Mouse (Mus musculus) limb, embryonic 11.5 days (tissue): ENCODE measurements around the gene Ciao1. TPM values are rescaled to one million over a fixed set of nuclear protein-coding genes. Genes with fewer than 3 reads are reported as not detected.
A peak's percentile ranks its signal among the peaks of the same experiment; 100 is the strongest.
"Not testable (repeated sequence)": the region's sequence is repeated elsewhere in the genome, so short reads cannot be mapped to it uniquely, and the experiment has no call there.

Experiments used
- ATAC-seq: fragments of 200-750 bp; cut with Nextera tagmentation; 2 replicates; pipeline ENCODE4 v1.8.0; 2017; ENCODE audit warnings: low read depth; ENCODE audit not compliant: insufficient number of reproducible peaks, low FRiP score, low TSS enrichment
- DNase-seq: peaks from one replicate; pipeline ENCODE4 v3.0.0-alpha.2; 2015; ENCODE audit warnings: low spot score
- H3K27ac ChIP-seq: fragments of 300-500 bp; sonication (generic); replicated peaks from 2 replicates; pipeline ENCODE4 v1.5.1; 2014; ENCODE audit warnings: low read depth, mild to moderate bottlenecking, low read length
- H3K27me3 ChIP-seq: fragments of 300-500 bp; sonication (generic); 2 replicates; pipeline ENCODE4 v1.6.1; 2014; ENCODE audit warnings: mild to moderate bottlenecking, low read length, mixed read lengths; ENCODE audit not compliant: control insufficient read depth, insufficient read depth
- H3K36me3 ChIP-seq: fragments of 300-500 bp; sonication (generic); 2 replicates; pipeline ENCODE4 v1.6.1; 2014; ENCODE audit warnings: mild to moderate bottlenecking, low read length, moderate library complexity, mixed read lengths; ENCODE audit not compliant: control insufficient read depth, insufficient read depth
- H3K4me1 ChIP-seq: fragments of 300-500 bp; sonication (generic); 2 replicates; pipeline ENCODE4 v1.6.1; 2014; ENCODE audit warnings: low read length, mixed read lengths; ENCODE audit not compliant: control insufficient read depth, insufficient read depth
- H3K4me2 ChIP-seq: fragments of 300-500 bp; sonication (generic); 2 replicates; pipeline ENCODE4 v1.6.1; 2014; ENCODE audit warnings: low read depth, mild to moderate bottlenecking, moderate library complexity; ENCODE audit not compliant: severe bottlenecking
- H3K4me3 ChIP-seq: fragments of 300-500 bp; sonication (generic); 2 replicates; pipeline ENCODE4 v1.5.1; 2014; ENCODE audit warnings: low read depth, low read length
- H3K9ac ChIP-seq: fragments of 300-500 bp; sonication (generic); 2 replicates; pipeline ENCODE4 v1.6.1; 2014; ENCODE audit warnings: mild to moderate bottlenecking, low read length
- H3K9me3 ChIP-seq: fragments of 300-500 bp; sonication (generic); 2 replicates; pipeline ENCODE4 v1.6.1; 2016; ENCODE audit warnings: low read length; ENCODE audit not compliant: control insufficient read depth
- WGBS: fragments of 180-500 bp; shearing (Covaris S2); extraction: QIAGEN DNeasy Blood & Tissue Kit; methylation state at CpG from one replicate; pipeline ENCODE4 v1.1.7; 2014; 5-methylcytosine and 5-hydroxymethylcytosine counted together
- polyA plus RNA-seq: library from polyadenylated mRNA; unstranded; fragments of >200 nt; fragmentation: Nextera tagmentation; extraction: Ambion mirVana; gene quantifications from 2 replicates; pipeline ENCODE4 v1.2.1, GENCODE M21; 2014

Ciao1 gene
- polyA plus RNA-seq, 1 experiment from 2014 or later, result 61.2 TPM

GRCm38 (mm10) chr2:127217746-127218145 lies 29.9 kb downstream of the Ciao1 start:
- Histone ChIP-seq H3K9me3 (no peaks in the 10 kb centered on the region), H3K4me1 (no peaks in the 10 kb centered on the region), H3K4me3 (no peak overlapping the region), H3K27ac (no peak overlapping the region), H3K4me2 (no peak overlapping the region), H3K36me3 (peaks cover 45% of the 10 kb centered on the region), H3K9ac (no peak overlapping the region), H3K27me3 (no peaks in the 10 kb centered on the region)
- 96% methylated on average over 5 of the region's 5 CpGs for WGBS
- ATAC-seq (no peak), DNase-seq (no peak)

DNA sequence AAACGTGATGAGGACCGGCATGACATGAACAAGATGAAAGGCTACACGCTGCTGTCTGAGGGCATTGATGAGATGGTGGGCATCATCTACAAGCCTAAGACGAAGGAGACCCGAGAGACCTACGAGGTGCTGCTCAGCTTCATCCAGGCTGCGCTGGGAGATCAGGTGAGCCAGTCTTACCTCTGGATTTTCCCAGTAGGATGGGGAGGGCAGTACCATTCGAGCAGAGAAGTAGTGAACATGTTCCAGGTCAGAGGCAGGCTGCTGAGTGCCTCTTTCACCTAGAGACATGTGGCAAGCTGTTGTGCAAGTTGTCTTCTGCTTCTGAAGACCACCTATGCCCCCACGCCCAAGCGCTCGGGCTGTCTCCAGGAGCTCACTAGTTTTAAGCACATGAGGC lies 36.9 kb downstream of the Ciao1 start:
- Histone ChIP-seq H3K36me3 (peaks cover 17% of the 10 kb centered on the region; the same call in 1 of the 2 replicates), H3K9ac (no peak overlapping the region), H3K4me2 (no peak overlapping the region), H3K27ac (no peak overlapping the region), H3K4me3 (no peak overlapping the region), H3K27me3 (no peaks in the 10 kb centered on the region), H3K4me1 (peaks cover 7% of the 10 kb centered on the region), H3K9me3 (no peaks in the 10 kb centered on the region)
- DNase-seq, result no peak
- 94% methylated on average over 11 of the region's 11 CpGs for WGBS
- ATAC-seq, result no peak

- H3K9me3 ChIP-seq, result no peaks in the 10 kb centered on the region
- peak overlapping the region; percentile 91 for H3K4me3 ChIP-seq
- H3K36me3 ChIP-seq, result peaks cover 10% of the 10 kb centered on the region; the same call in 1 of the 2 replicates
- H3K4me2 ChIP-seq, result peak overlapping the region; percentile 86
- no peak for DNase-seq
- peaks cover 7% of the 10 kb centered on the region for H3K4me1 ChIP-seq
- WGBS, result 0% methylated on average over 17 of the region's 17 CpGs
- H3K27ac ChIP-seq, result no peak overlapping the region; the same call in 1 of the 2 replicates
- H3K9ac ChIP-seq, result peak overlapping the region; percentile 83
- ATAC-seq, result no peak
- H3K27me3 ChIP-seq, result no peaks in the 10 kb centered on the region
Observed at GRCm38 (mm10) chr2:127208452-127208769, 39.2 kb downstream of the Ciao1 start.

DNA sequence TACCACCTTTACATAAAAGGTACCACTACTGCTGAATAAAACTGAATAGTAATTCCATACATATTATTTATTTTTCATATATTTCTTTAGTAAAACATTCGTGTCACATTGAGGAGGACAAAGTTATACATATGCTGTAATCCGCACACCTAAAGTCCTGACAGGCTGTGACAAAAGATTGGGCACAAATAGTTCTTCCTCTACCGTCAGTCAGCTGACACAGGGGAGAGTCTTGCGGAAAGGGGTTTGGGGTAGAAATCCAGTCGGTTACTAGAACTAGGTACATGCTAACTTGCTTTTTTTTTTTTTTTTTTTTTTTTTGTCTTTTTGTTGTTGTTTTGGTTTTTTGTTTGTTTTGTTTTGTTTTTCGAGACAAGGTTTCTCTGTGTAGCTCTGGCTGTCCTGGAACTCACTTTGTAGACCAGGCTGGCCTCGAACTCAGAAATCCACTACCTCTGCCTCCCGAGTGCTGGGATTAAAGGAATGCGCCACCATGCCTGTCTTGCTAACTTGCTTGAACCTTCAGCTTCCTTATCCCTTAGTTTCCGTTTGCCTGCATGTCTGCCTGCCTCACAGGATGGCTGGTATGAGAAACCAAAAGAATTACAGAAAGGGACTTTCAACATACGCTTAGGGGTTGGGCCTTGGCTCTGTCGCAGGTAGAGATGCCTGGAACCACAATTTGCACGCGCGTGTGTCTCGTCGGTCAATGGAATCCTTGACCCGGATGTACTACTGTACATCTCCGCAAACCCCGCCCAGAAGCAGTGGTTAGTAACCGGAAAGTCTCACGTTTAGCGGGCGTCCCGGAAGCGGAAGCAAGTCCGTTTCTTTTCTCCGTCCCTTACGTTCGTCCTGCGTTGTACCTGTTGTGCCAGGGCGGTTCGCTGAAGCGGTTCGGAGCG lies 39.8 kb downstream of the Ciao1 start, which contains the start of the genes 1810024B03Rik and Snrnp200:
Gene 1810024B03Rik, minus strand, starts transcription at position 734 of the 905 bp plus-strand sequence.
Gene Snrnp200, plus strand, starts transcription at position 840 of the 905 bp plus-strand sequence.
- H3K27ac ChIP-seq, result no peak within 1 kb of the TSS; the same call in 1 of the 2 replicates
- 13% methylated on average over 36 of the region's 36 CpGs for WGBS

GRCm38 (mm10) chr2:127206916-127207315 lies 40.7 kb downstream of the Ciao1 start:
- Histone ChIP-seq H3K4me2 (no peak overlapping the region), H3K9ac (no peak overlapping the region)

More for the DNA sequence above, 39.8 kb downstream of the Ciao1 start, which contains the start of the genes 1810024B03Rik and Snrnp200:
- peak within 1 kb of the TSS; percentile 86 for H3K4me2 ChIP-seq
- peak within 1 kb of the TSS; percentile 91 for H3K4me3 ChIP-seq
- no peaks in the 10 kb centered on the region for H3K27me3 ChIP-seq
- peak; percentile 95 for DNase-seq
- peak within 1 kb of the TSS; percentile 83 for H3K9ac ChIP-seq
- peaks cover 7% of the 10 kb centered on the region for H3K4me1 ChIP-seq
- H3K36me3 ChIP-seq, result peaks cover 8% of the 10 kb centered on the region; the same call in 1 of the 2 replicates
- ATAC-seq, result peak; percentile 94
- H3K9me3 ChIP-seq, result no peaks in the 10 kb centered on the region

GRCm38 (mm10) chr2:127205936-127206335 lies 41.7 kb downstream of the Ciao1 start:
- not testable (repeated sequence) for H3K27ac ChIP-seq, H3K4me1 ChIP-seq, H3K9me3 ChIP-seq, H3K36me3 ChIP-seq, H3K4me2 ChIP-seq, H3K9ac ChIP-seq, H3K4me3 ChIP-seq, DNase-seq, ATAC-seq, H3K27me3 ChIP-seq
- 88% methylated on average over 4 of the region's 4 CpGs for WGBS

More at GRCm38 (mm10) chr2:127206916-127207315, 40.7 kb downstream of the Ciao1 start:
- no peaks in the 10 kb centered on the region for H3K9me3 ChIP-seq
- WGBS, result 91% methylated on average over 2 of the region's 2 CpGs
- H3K4me3 ChIP-seq, result no peak overlapping the region
- H3K4me1 ChIP-seq, result peaks cover 7% of the 10 kb centered on the region
- no peaks in the 10 kb centered on the region for H3K27me3 ChIP-seq
- H3K36me3 ChIP-seq, result peaks cover 6% of the 10 kb centered on the region; the same call in 1 of the 2 replicates
- ATAC-seq (no peak), DNase-seq (no peak)
- no peak overlapping the region for H3K27ac ChIP-seq

GRCm38 (mm10) chr2:127204932-127205331 lies 42.7 kb downstream of the Ciao1 start:
- DNase-seq, result peak; percentile 76
- WGBS, result 36% methylated on average over 3 of the region's 3 CpGs

More at GRCm38 (mm10) chr2:127204932-127205331, 42.7 kb downstream of the Ciao1 start:
- Histone ChIP-seq H3K27me3 (no peaks in the 10 kb centered on the region), H3K36me3 (peaks cover 5% of the 10 kb centered on the region; the same call in 1 of the 2 replicates), H3K27ac (no peak overlapping the region), H3K4me2 (no peak overlapping the region), H3K9ac (no peak overlapping the region), H3K4me3 (no peak overlapping the region), H3K9me3 (no peaks in the 10 kb centered on the region), H3K4me1 (peaks cover 7% of the 10 kb centered on the region)
- ATAC-seq, result no peak
